Mouse (Mus musculus): ENCODE data around the gene Manbal.

The Manbal gene

GRCm38 (mm10) chr2:157367184-157367893 is at the start of gene Manbal:
Gene Manbal (plus strand): TSS chr2:157367594.
- peak; percentile 77 for DNase-seq (ENCODE audit: extremely low read depth, low read depth)

- DNase-seq (ENCODE audit: extremely low read depth, low read depth): no peak
Measured at GRCm38 (mm10) chr2:157320135-157320534, 47.3 kb upstream of the Manbal start.

GRCm38 (mm10) chr2:157320886-157321285 is 46.5 kb upstream of the Manbal start:
- DNase-seq (ENCODE audit: extremely low read depth, low read depth): no peak

- no peak for DNase-seq (ENCODE audit: extremely low read depth, low read depth)
Measured at GRCm38 (mm10) chr2:157322029-157322766, 45.2 kb upstream of the Manbal start.

- DNase-seq (ENCODE audit: extremely low read depth, low read depth): no peak
Measured at GRCm38 (mm10) chr2:157325238-157325637, 42.2 kb upstream of the Manbal start.

GRCm38 (mm10) chr2:157328106-157328505 is 39.3 kb upstream of the Manbal start:
- peak; percentile 6 for DNase-seq (ENCODE audit: extremely low read depth, low read depth)

GRCm38 (mm10) chr2:157328570-157328969 is 38.8 kb upstream of the Manbal start:
- DNase-seq (ENCODE audit: extremely low read depth, low read depth): no peak

- DNase-seq (ENCODE audit: extremely low read depth, low read depth): no peak
Measured at GRCm38 (mm10) chr2:157332059-157332458, 35.3 kb upstream of the Manbal start.

- DNase-seq (ENCODE audit: extremely low read depth, low read depth): peak; percentile 36
Measured at GRCm38 (mm10) chr2:157338663-157339062, 28.7 kb upstream of the Manbal start.

GRCm38 (mm10) chr2:157339532-157339931 is 27.9 kb upstream of the Manbal start:
- DNase-seq (ENCODE audit: extremely low read depth, low read depth): no peak

GRCm38 (mm10) chr2:157340221-157340741 is 27.1 kb upstream of the Manbal start:
- DNase-seq (ENCODE audit: extremely low read depth, low read depth): no peak

GRCm38 (mm10) chr2:157341554-157342270 is 25.7 kb upstream of the Manbal start:
- no peak for DNase-seq (ENCODE audit: extremely low read depth, low read depth)

- no peak for DNase-seq (ENCODE audit: extremely low read depth, low read depth)
Measured at GRCm38 (mm10) chr2:157342328-157342926, 25.0 kb upstream of the Manbal start.

GRCm38 (mm10) chr2:157343337-157343736 is 24.1 kb upstream of the Manbal start:
- DNase-seq (ENCODE audit: extremely low read depth, low read depth): no peak

- DNase-seq (ENCODE audit: extremely low read depth, low read depth): no peak
Measured at GRCm38 (mm10) chr2:157347361-157348159, 19.8 kb upstream of the Manbal start, which contains the start of gene Ghrh. Gene Ghrh (minus strand): TSS chr2:157347506.

GRCm38 (mm10) chr2:157349121-157349778 is 18.1 kb upstream of the Manbal start:
- no peak for DNase-seq (ENCODE audit: extremely low read depth, low read depth)

GRCm38 (mm10) chr2:157353183-157353582 is 14.2 kb upstream of the Manbal start:
- no peak for DNase-seq (ENCODE audit: extremely low read depth, low read depth)

GRCm38 (mm10) chr2:157354106-157354505 is 13.3 kb upstream of the Manbal start:
- no peak for DNase-seq (ENCODE audit: extremely low read depth, low read depth)

GRCm38 (mm10) chr2:157360028-157360427 is 7.4 kb upstream of the Manbal start:
- no peak for DNase-seq (ENCODE audit: extremely low read depth, low read depth)

GRCm38 (mm10) chr2:157363031-157363430 is 4.4 kb upstream of the Manbal start:
- DNase-seq (ENCODE audit: extremely low read depth, low read depth): peak; percentile 31
